Mouse (Mus musculus) forebrain, embryonic 16.5 days (tissue): ENCODE results near the gene Car7. TPM values are rescaled to one million over a fixed set of nuclear protein-coding genes. Genes with fewer than 3 reads are reported as not detected.

ENCODE experiments used
- ATAC-seq: fragments of 200-750 bp; cut with Nextera tagmentation; 2 replicates; pipeline ENCODE4 v1.8.0; 2017; ENCODE audit warnings: mild to moderate bottlenecking, moderate library complexity
- H3K27ac ChIP-seq: fragments of 300-500 bp; sonication (generic); 2 replicates; pipeline ENCODE4 v1.5.1; 2014; ENCODE audit warnings: low read length, control low read depth
- H3K27me3 ChIP-seq: fragments of 300-500 bp; sonication (generic); replicated peaks from 2 replicates; pipeline ENCODE4 v1.6.1; 2014; ENCODE audit warnings: low read length; ENCODE audit not compliant: control insufficient read depth, insufficient read depth
- H3K36me3 ChIP-seq: fragments of 300-500 bp; sonication (generic); 2 replicates; pipeline ENCODE4 v1.6.1; 2014; ENCODE audit not compliant: control insufficient read depth, insufficient read depth
- H3K4me1 ChIP-seq: fragments of 300-500 bp; sonication (generic); replicated peaks from 2 replicates; pipeline ENCODE4 v1.6.1; 2014; ENCODE audit warnings: low read length; ENCODE audit not compliant: control insufficient read depth, insufficient read depth
- H3K4me2 ChIP-seq: fragments of 300-500 bp; sonication (generic); 2 replicates; pipeline ENCODE4 v1.6.1; 2014; ENCODE audit warnings: mild to moderate bottlenecking, low read length, control low read depth
- H3K4me3 ChIP-seq: fragments of 300-500 bp; sonication (generic); replicated peaks from 2 replicates; pipeline ENCODE4 v1.5.1; 2014; ENCODE audit warnings: mild to moderate bottlenecking, low read length, control low read depth
- H3K9ac ChIP-seq: fragments of 300-500 bp; sonication (generic); replicated peaks from 2 replicates; pipeline ENCODE4 v1.6.1; 2014; ENCODE audit warnings: low read depth, low read length, control low read depth
- H3K9me3 ChIP-seq: fragments of 300-500 bp; sonication (generic); 2 replicates; pipeline ENCODE4 v1.6.1; 2016; ENCODE audit warnings: low read length; ENCODE audit not compliant: control insufficient read depth
- WGBS: fragments of 180-500 bp; shearing (Covaris S2); extraction: QIAGEN DNeasy Blood & Tissue Kit; methylation state at CpG from one replicate; pipeline ENCODE4 v1.1.7; 2014; 5-methylcytosine and 5-hydroxymethylcytosine counted together
- polyA plus RNA-seq: library from polyadenylated mRNA; unstranded; fragments of >200 nt; fragmentation: Nextera tagmentation; extraction: Ambion mirVana; gene quantifications from 2 replicates; pipeline ENCODE4 v1.2.1, GENCODE M21; 2015

Gene Car7
- 1.6 and 1.9 TPM in 2 replicates for polyA plus RNA-seq

- Histone ChIP-seq H3K27ac (peak within 1 kb of the TSS; percentile 85), H3K9me3 (no peaks in the 10 kb centered on the region), H3K27me3 (peaks cover 7% of the 10 kb centered on the region), H3K36me3 (no peaks in the 10 kb centered on the region), H3K9ac (peak within 1 kb of the TSS; percentile 98), H3K4me3 (peak within 1 kb of the TSS; percentile 98), H3K4me2 (peak within 1 kb of the TSS; percentile 81), H3K4me1 (peaks cover 22% of the 10 kb centered on the region)
- ATAC-seq: peak; percentile 98
- whole genome bisulfite sequencing: under 1% methylated on average over 70 of the region's 70 CpGs
Observed at GRCm38 (mm10) chr8:104533971-104534778, at the start of gene Car7, which contains the start of gene Nae1. Car7 (plus strand) TSS chr8:104534689. Nae1 (minus strand) TSS chr8:104534637.

DNA sequence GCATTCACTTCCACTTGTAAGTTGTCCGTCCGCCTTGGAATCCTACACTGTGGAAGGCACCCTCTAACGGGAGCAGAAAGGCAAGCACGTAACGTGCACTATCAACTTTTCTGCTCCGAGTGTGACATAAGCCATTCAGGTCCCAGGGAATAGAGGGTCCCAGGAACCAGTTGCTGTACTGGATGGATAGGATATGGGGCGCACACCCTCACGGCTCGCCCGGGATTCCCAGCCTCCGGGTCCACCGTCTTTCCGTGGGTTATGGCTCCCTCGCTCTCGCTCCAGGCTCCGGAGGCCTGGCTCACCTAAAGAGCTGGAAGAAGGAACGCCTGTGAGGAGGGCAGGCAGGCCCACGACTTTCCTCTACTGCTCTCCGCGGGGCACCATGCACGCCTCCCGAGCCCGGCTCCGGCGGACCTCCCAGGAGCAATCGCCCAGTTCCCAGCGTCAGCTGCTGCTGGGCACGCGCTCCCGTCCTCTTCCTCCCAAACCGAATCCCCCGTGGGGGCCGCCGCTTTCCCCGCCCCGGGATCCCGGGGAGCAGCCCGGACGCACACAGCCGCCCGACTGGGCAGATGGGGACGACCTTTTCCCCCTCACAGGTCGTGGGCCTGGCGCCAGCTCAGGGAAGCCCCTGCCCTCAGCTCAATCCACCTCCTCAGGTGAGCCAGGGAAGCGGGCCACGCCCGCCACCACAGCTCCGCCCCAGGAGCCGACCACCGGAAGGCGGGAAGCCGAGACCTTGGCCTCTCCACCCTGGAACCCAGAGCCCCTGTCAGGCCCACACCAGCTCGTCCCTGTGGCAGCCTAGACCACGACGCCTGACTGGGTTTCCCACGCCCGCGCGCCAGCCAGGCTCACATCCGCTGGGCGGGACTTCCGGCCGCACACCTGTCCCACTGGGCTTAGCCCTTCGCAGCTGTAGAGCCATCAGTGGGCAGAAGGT, 25.2 kb upstream of the Car7 start, which contains the start of gene Terb1:
Gene Terb1 (minus strand): TSS at position 850 of the 946 bp plus-strand sequence.
- Histone ChIP-seq H3K4me1 (peaks cover 10% of the 10 kb centered on the region), H3K9ac (peak within 1 kb of the TSS; percentile 76), H3K4me2 (peak within 1 kb of the TSS; percentile 98), H3K27ac (no peak within 1 kb of the TSS), H3K36me3 (peaks cover 6% of the 10 kb centered on the region; the same call in 1 of the 2 replicates), H3K9me3 (no peaks in the 10 kb centered on the region), H3K27me3 (no peaks in the 10 kb centered on the region), H3K4me3 (peak within 1 kb of the TSS; percentile 56)
- peak; percentile 84 for ATAC-seq
- WGBS: 3% methylated on average over 64 of the region's 64 CpGs

- Histone ChIP-seq H3K27me3 (no peaks in the 10 kb centered on the region), H3K4me3 (no peak overlapping the region), H3K4me2 (no peak overlapping the region), H3K9ac (no peak overlapping the region), H3K4me1 (peaks cover 10% of the 10 kb centered on the region), H3K9me3 (no peaks in the 10 kb centered on the region), H3K36me3 (peaks cover 6% of the 10 kb centered on the region; the same call in 1 of the 2 replicates), H3K27ac (no peak overlapping the region)
- ATAC-seq: no peak
- WGBS: 67% methylated on average over 3 of the region's 3 CpGs
Observed at GRCm38 (mm10) chr8:104510134-104510533, 24.4 kb upstream of the Car7 start.

DNA sequence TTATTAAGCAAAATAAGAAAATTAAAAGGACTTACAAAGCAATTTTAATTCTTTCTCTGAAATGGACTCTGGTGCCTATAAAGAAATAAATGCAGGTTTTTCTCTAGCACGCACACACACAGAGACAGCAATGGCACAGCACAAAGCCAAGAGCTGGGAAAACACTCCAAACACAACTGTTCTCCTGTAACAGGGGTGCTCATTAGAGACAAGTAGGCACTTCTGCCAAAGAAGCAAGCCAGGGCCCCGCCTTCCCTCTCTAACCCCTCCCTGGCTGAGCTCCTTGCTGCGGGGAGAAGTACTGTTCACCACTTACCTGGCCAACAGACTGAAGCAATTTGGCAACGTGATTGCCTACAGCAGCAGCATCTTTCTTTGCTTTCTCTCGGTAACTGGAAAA, 16.6 kb upstream of the Car7 start:
- peaks cover 25% of the 10 kb centered on the region for H3K36me3 ChIP-seq
- H3K4me1 ChIP-seq: 0 out of 2 replicates have a peak, but pooled peaks cover 2% of the 10 kb centered on the region
- 63% methylated on average over 5 of the region's 5 CpGs for WGBS
- H3K9ac ChIP-seq: no peak overlapping the region
- no peak overlapping the region for H3K4me2 ChIP-seq
- H3K27ac ChIP-seq: no peak overlapping the region
- no peak overlapping the region for H3K4me3 ChIP-seq
- H3K9me3 ChIP-seq: no peaks in the 10 kb centered on the region
- 0 out of 2 replicates have a peak, but pooled peaks have one; percentile 26 for ATAC-seq
- no peaks in the 10 kb centered on the region for H3K27me3 ChIP-seq

DNA sequence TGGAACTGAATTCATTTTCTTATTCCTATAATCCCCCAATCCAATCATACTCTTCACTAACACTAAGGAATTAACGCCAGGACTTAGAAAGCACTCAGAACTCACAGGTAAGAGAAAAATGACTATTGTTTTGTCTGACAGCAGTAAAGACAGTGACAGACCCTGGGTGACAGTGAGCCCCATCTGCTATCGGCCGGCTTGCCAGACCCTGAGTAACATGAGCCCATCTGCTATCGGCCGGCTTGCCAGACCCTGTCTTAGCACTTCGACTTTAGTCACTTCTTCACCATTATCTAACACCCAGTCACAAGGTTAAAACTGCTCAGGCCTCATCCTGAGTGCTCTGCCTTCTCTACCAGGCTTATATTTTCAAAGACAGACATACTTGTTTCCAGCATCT, 4.8 kb upstream of the Car7 start:
- H3K4me2 ChIP-seq: no peak overlapping the region
- WGBS: 67% methylated on average over 6 of the region's 6 CpGs
- H3K27me3 ChIP-seq: no peaks in the 10 kb centered on the region
- H3K9me3 ChIP-seq: no peaks in the 10 kb centered on the region
- peaks cover 15% of the 10 kb centered on the region for H3K4me1 ChIP-seq
- no peak overlapping the region for H3K4me3 ChIP-seq
- H3K9ac ChIP-seq: no peak overlapping the region
- H3K27ac ChIP-seq: no peak overlapping the region; the same call in 1 of the 2 replicates
- ATAC-seq: no peak
- H3K36me3 ChIP-seq: no peaks in the 10 kb centered on the region

DNA sequence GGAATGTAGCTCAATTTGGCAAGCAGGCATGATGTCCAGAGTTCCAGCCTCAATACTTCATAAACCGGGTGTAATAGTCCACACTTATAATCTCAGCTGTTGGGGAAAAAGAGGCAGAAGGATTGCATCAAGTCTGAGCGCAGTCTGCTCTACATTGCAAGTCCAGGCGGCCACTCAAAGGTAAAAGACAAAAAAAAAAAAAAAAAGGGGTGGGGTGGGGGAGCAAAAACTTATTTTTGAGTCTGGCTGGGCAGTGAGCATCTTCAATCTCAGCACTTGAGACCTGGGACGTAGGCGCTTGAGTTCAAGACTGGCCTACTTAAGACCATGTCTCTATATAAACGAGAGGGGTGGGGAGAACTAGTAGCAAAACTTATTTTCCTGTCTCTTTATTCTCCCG, 938 bp upstream of the Car7 start:
- H3K9ac ChIP-seq: peak overlapping the region; percentile 98
- H3K4me3 ChIP-seq: peak overlapping the region; percentile 98
- 14% methylated on average over 7 of the region's 7 CpGs for WGBS
- H3K27ac ChIP-seq: no peak overlapping the region
- no peaks in the 10 kb centered on the region for H3K36me3 ChIP-seq
- no peaks in the 10 kb centered on the region for H3K9me3 ChIP-seq
- peaks cover under 1% of the 10 kb centered on the region; the same call in 1 of the 2 replicates for H3K27me3 ChIP-seq
- peaks cover 22% of the 10 kb centered on the region for H3K4me1 ChIP-seq
- peak overlapping the region; percentile 81 for H3K4me2 ChIP-seq
- ATAC-seq: no peak

DNA sequence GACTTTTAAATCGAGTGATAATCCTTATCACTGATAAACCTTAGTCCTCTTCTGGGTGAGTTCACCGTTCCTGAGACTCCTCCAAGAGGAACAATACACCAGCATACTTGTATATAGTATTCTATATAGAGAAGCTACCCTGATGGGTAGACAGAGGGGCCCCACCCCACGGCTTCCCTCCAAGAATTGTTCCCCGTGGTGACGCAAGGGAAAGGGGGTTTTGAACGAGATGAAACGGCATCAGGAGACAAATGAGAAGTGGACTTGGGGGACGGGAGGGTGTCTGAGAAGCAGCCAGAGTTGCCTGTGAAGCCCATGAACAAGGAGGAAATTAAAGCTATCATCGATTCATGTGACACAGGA, 271 bp downstream of the Car7 start:
- H3K27ac ChIP-seq: no peak overlapping the region
- 11% methylated on average over 9 of the region's 9 CpGs for WGBS
- ATAC-seq: peak; percentile 56; the same call in 1 of the 2 replicates

GRCm38 (mm10) chr8:104535378-104535777, 889 bp downstream of the Car7 start:
- Histone ChIP-seq H3K27ac (no peak overlapping the region), H3K27me3 (peaks cover 18% of the 10 kb centered on the region), H3K9ac (no peak overlapping the region), H3K36me3 (no peaks in the 10 kb centered on the region), H3K4me2 (peak overlapping the region; percentile 46), H3K4me3 (no peak overlapping the region), H3K4me1 (peaks cover 23% of the 10 kb centered on the region), H3K9me3 (no peaks in the 10 kb centered on the region)
- no peak for ATAC-seq
- WGBS: 38% methylated on average over 7 of the region's 7 CpGs

More for the DNA sequence above, 271 bp downstream of the Car7 start:
- Histone ChIP-seq H3K4me2 (peak overlapping the region; percentile 46), H3K9ac (peak overlapping the region; percentile 12), H3K4me1 (peaks cover 22% of the 10 kb centered on the region), H3K36me3 (no peaks in the 10 kb centered on the region), H3K27me3 (peaks cover 12% of the 10 kb centered on the region), H3K4me3 (peak overlapping the region; percentile 98), H3K9me3 (no peaks in the 10 kb centered on the region)

GRCm38 (mm10) chr8:104536028-104536427, 1.5 kb downstream of the Car7 start:
- WGBS: 84% methylated on average over 4 of the region's 4 CpGs
- Histone ChIP-seq H3K27me3 (peaks cover 24% of the 10 kb centered on the region), H3K27ac (no peak overlapping the region), H3K9me3 (no peaks in the 10 kb centered on the region), H3K4me2 (no peak overlapping the region), H3K4me1 (peaks cover 30% of the 10 kb centered on the region), H3K4me3 (no peak overlapping the region), H3K9ac (no peak overlapping the region), H3K36me3 (no peaks in the 10 kb centered on the region)
- ATAC-seq: no peak
